Mouse (Mus musculus): Measurements from ENCODE around the gene Oxct1. TPM values are rescaled to one million over a fixed set of nuclear protein-coding genes. Genes with fewer than 3 reads are reported as not detected.

Gene Oxct1
- 80.0 TPM for polyA plus RNA-seq (2017; shearing (Covaris generic))

GRCm38 (mm10) chr15:4026231-4026773 lies at the start of gene Oxct1:
Gene Oxct1 (plus strand): TSS chr15:4026383.

DNA sequence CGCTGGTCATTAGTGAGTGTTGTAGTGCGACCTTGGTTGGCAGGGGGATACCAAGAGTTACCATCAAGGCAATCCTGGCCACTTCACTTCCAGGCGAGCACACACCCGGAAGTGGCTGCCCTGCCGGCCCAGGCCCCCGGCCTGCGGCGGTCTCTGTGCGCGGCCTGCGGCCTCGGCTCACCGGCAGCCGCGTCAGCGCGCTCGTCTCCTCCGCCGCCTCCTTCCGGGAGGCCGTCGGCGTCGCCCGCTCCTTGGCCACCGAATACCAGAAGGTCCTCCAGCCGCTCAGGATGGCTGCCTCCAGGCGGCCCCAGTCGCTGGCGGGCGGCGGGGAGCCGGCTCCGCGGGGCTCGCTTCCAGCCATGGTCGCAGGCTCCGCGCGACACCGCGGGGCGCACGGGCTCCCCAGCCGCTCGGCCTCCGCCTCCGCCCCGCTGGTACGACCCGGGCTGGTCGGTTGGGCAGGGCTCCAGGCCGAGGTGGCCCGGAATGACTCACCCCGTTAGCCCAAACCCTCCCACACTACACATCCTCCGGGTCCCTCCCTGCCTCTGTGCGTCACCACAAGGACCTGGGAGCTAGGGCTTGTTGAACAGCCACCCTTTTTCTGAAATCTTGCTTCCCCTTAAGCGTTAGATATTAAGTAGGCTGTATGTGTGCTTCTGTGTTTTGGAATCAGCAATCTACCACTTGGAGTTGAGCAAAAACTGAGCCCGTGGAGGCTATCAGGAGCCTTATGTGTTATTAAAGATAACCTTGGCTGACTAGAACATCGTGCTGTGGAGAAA lies 46.9 kb upstream of the Oxct1 start, which contains the start of gene Fbxo4:
Gene Fbxo4 (minus strand): TSS at position 513 of the 788 bp plus-strand sequence.

GRCm38 (mm10) chr15:3995448-3996266 lies 30.5 kb upstream of the Oxct1 start, which contains the start of gene AW549877:
Gene AW549877 (minus strand): TSS chr15:3995744.

Other genes starting within 250 kb of the Oxct1 start
- gene Fbxo4, start 46.8 kb upstream of the Oxct1 start, polyA plus RNA-seq (2017; shearing (Covaris generic)) = 23.2 TPM
- 51.0 TPM for gene AW549877, start 30.6 kb upstream of the Oxct1 start, polyA plus RNA-seq (2017; shearing (Covaris generic))

Measured in effector memory CD4-positive, alpha-beta T cell, adult 5 months (primary cell).